ENCODE assay signal across 11 mouse cellular contexts in genomic region chr9:101863130-101863529, GRCm38 (mm10). TPM values are rescaled to one million over a fixed set of nuclear protein-coding genes. Genes with fewer than 3 reads are reported as not detected.
A peak's percentile ranks its signal among the peaks of the same experiment; 100 is the strongest.
DNase-seq lines count a peak whose midpoint lies in the region; ATAC-seq lines count a peak whose summit lies in the region.
"Had no signal": no experiment of that assay in that cellular context is flagged by ENCODE, and none has a peak within 500 bp of the region (broad histone marks: within the 10 kb centered on the region; RNA-seq: fewer than 3 reads in every experiment).

No protein-coding gene starts in this region.

- no peak overlapping the region for H3K4me2 ChIP-seq in embryonic facial prominence, embryonic 14.5 days (ENCODE audit: low read depth, low read length)
- no peak overlapping the region for H3K4me2 ChIP-seq in stomach, embryonic 16.5 days (ENCODE audit: low read depth, low read length)

- H3K4me3 ChIP-seq in embryonic facial prominence, embryonic 14.5 days (ENCODE audit: low read depth, low read length): no peak overlapping the region
- no peak overlapping the region for H3K4me3 ChIP-seq in embryonic facial prominence, embryonic 10.5 days
- no peak overlapping the region for H3K4me3 ChIP-seq in stomach, embryonic 16.5 days (replicated peaks; ENCODE audit: low read length)

- DNase-seq in embryonic facial prominence, embryonic 14.5 days (ENCODE audit: low spot score): peak; percentile 10
- no peak for DNase-seq in embryonic facial prominence, embryonic 10.5 days (ENCODE audit: low spot score)
- peak; percentile 9 for DNase-seq in urinary bladder, postnatal 14 days (ENCODE audit: low spot score)
- no peak for DNase-seq in urinary bladder, adult 18-20 months (ENCODE audit: low spot score in 2 of 2)
- peak; percentile 73 for DNase-seq in lung, postnatal 10 days
- DNase-seq in right cerebral cortex, adult 18-20 months: no peak
- DNase-seq in ovary, postnatal 36 days (ENCODE audit: low spot score): no peak

- no peaks in the 10 kb centered on the region for H3K36me3 ChIP-seq in embryonic facial prominence, embryonic 14.5 days (ENCODE audit: control insufficient read depth, insufficient read depth, low read length)
- no peaks in the 10 kb centered on the region for H3K36me3 ChIP-seq in embryonic facial prominence, embryonic 10.5 days (replicated peaks)
- H3K36me3 ChIP-seq in stomach, embryonic 16.5 days (ENCODE audit: control insufficient read depth, insufficient read depth, low read length): no peaks in the 10 kb centered on the region

- ATAC-seq in embryonic facial prominence, embryonic 14.5 days (ENCODE audit: low read depth): no peak
- peak; percentile 75; the same call in 1 of the 2 replicates for ATAC-seq in stomach, embryonic 16.5 days (ENCODE audit: insufficient read depth, low FRiP score)
- ATAC-seq: intestine, postnatal 0 days had no signal

- no peak overlapping the region for H3K27ac ChIP-seq in embryonic facial prominence, embryonic 14.5 days (replicated peaks; ENCODE audit: low read depth, low read length)
- no peak overlapping the region for H3K27ac ChIP-seq in embryonic facial prominence, embryonic 10.5 days (replicated peaks)
- peak overlapping the region; percentile 36; the same call in 1 of the 2 replicates for H3K27ac ChIP-seq in stomach, embryonic 16.5 days (ENCODE audit: low read length)
- H3K27ac ChIP-seq: macrophage had no signal

- 75% methylated on average over 5 of the region's 5 CpGs for WGBS in embryonic facial prominence, embryonic 14.5 days
- 82% methylated on average over 5 of the region's 5 CpGs for WGBS in embryonic facial prominence, embryonic 10.5 days
- 57% methylated on average over 5 of the region's 5 CpGs for WGBS in stomach, embryonic 16.5 days

- H3K27me3 ChIP-seq in embryonic facial prominence, embryonic 14.5 days (replicated peaks; ENCODE audit: control insufficient read depth, insufficient read depth, low read length): no peaks in the 10 kb centered on the region
- no peaks in the 10 kb centered on the region for H3K27me3 ChIP-seq in embryonic facial prominence, embryonic 10.5 days (replicated peaks; ENCODE audit: low read depth, poor library complexity, severe bottlenecking)
- H3K27me3 ChIP-seq in stomach, embryonic 16.5 days (ENCODE audit: control insufficient read depth, insufficient read depth, low read length): no peaks in the 10 kb centered on the region

- no peaks in the 10 kb centered on the region; the same call in 1 of the 2 replicates for H3K4me1 ChIP-seq in embryonic facial prominence, embryonic 14.5 days (ENCODE audit: control insufficient read depth, insufficient read depth, low read length)
- H3K4me1 ChIP-seq in embryonic facial prominence, embryonic 10.5 days: peaks cover 20% of the 10 kb centered on the region
- peaks cover 10% of the 10 kb centered on the region for H3K4me1 ChIP-seq in stomach, embryonic 16.5 days (ENCODE audit: control insufficient read depth, insufficient read depth, low read length)

- H3K9ac ChIP-seq in embryonic facial prominence, embryonic 14.5 days (ENCODE audit: low read depth, low read length): no peak overlapping the region
- no peak overlapping the region for H3K9ac ChIP-seq in stomach, embryonic 16.5 days (ENCODE audit: low read length)

- no peaks in the 10 kb centered on the region for H3K9me3 ChIP-seq in embryonic facial prominence, embryonic 14.5 days (ENCODE audit: control insufficient read depth, low read length)
- no peaks in the 10 kb centered on the region for H3K9me3 ChIP-seq in embryonic facial prominence, embryonic 10.5 days
- 0 out of 2 replicates have a peak, but pooled peaks cover 3% of the 10 kb centered on the region for H3K9me3 ChIP-seq in stomach, embryonic 16.5 days (replicated peaks; ENCODE audit: control insufficient read depth, low read length)

RNA-seq across cellular contexts. Expression of gene 9630041A04Rik, which starts 1.5 kb away (rescaled TPM):
- polyA plus RNA-seq in embryonic facial prominence, embryonic 14.5 days (2014; fragmentation: Nextera tagmentation; extraction: Ambion mirVana): not detected in 2 replicates
- not detected in 2 replicates for polyA plus RNA-seq in embryonic facial prominence, embryonic 10.5 days (2016; fragmentation: Nextera tagmentation; extraction: Ambion mirVana)
- not detected in 2 replicates for polyA plus RNA-seq in stomach, embryonic 16.5 days (2015; fragmentation: Nextera tagmentation; extraction: Ambion mirVana)
- polyA plus RNA-seq: intestine, postnatal 0 days; macrophage; stomach, embryonic 14.5 days had no signal

Comparison
In these comparisons a context has a peak if more than half of its experiments do, and no peak if none do; other contexts are left out.
1. DNase-seq: peak in embryonic facial prominence, embryonic 14.5 days (single experiment), urinary bladder, postnatal 14 days (single experiment) and lung, postnatal 10 days (single experiment); none in embryonic facial prominence, embryonic 10.5 days (single experiment), urinary bladder, adult 18-20 months (0 of 2), right cerebral cortex, adult 18-20 months (single experiment) and ovary, postnatal 36 days (single experiment).